Mouse (Mus musculus) ES-Bruce4 (cell line): ENCODE measurements around the gene Ndufb5. TPM values are rescaled to one million over a fixed set of nuclear protein-coding genes. Genes with fewer than 3 reads are reported as not detected.
A peak's percentile ranks its signal among the peaks of the same experiment; 100 is the strongest.

Experiments
- H3K27ac ChIP-seq: 2 replicates; pipeline ENCODE4 v1.5.1; 2012; ENCODE audit warnings: low read length, inconsistent platforms; ENCODE audit not compliant: insufficient read depth
- H3K27me3 ChIP-seq: 2 replicates; pipeline ENCODE4 v1.6.1; 2012; ENCODE audit warnings: mild to moderate bottlenecking, low read length, inconsistent platforms; ENCODE audit not compliant: control insufficient read depth, poor library complexity, insufficient read depth, severe bottlenecking
- H3K36me3 ChIP-seq: 2 replicates; pipeline ENCODE4 v1.6.1; 2012; ENCODE audit warnings: inconsistent platforms, mild to moderate bottlenecking, low read length, moderate library complexity; ENCODE audit not compliant: control insufficient read depth, poor library complexity, insufficient read depth, severe bottlenecking
- H3K4me1 ChIP-seq: one replicate; pipeline ENCODE4 v1.8.1; 2011; ENCODE audit warnings: low read length; ENCODE audit not compliant: control insufficient read depth, insufficient read depth
- H3K4me3 ChIP-seq: 2 replicates; pipeline ENCODE4 v1.5.1; 2011; ENCODE audit warnings: low read depth, mild to moderate bottlenecking, low read length
- H3K9ac ChIP-seq: 2 replicates; pipeline ENCODE4 v1.6.1; 2012; ENCODE audit warnings: low read depth, mild to moderate bottlenecking, inconsistent platforms; ENCODE audit not compliant: poor library complexity, severe bottlenecking
- H3K9me3 ChIP-seq: replicated peaks from 2 replicates; pipeline ENCODE4 v1.6.1; 2012; ENCODE audit warnings: mild to moderate bottlenecking, low read length, inconsistent platforms; ENCODE audit not compliant: control insufficient read depth, poor library complexity, insufficient read depth, severe bottlenecking
- CTCF ChIP-seq: IDR thresholded peaks from one replicate; pipeline ENCODE4 v1.8.1; 2011; ENCODE audit warnings: low read depth, low read length
- EP300 ChIP-seq: IDR thresholded peaks from 2 replicates; pipeline ENCODE4 v1.6.1; 2011; ENCODE audit warnings: low read depth, low read length; ENCODE audit not compliant: insufficient read depth
- POLR2A ChIP-seq: IDR thresholded peaks from one replicate; pipeline ENCODE4 v1.8.1; 2011; ENCODE audit warnings: low read length; ENCODE audit not compliant: insufficient read depth
- polyA plus RNA-seq: library from polyadenylated mRNA; stranded (reverse); fragments of >200 nt; gene quantifications from 2 replicates; pipeline ENCODE4 v1.2.4, GENCODE M21; 2011; ENCODE audit warnings: low read depth; ENCODE audit not compliant: missing spikeins, insufficient read depth, insufficient read length

Ndufb5 gene
- polyA plus RNA-seq, 1 experiment, result 166 TPM

GRCm38 (mm10) chr3:32718271-32718670 lies 18.5 kb upstream of the Ndufb5 start:
- no peaks in the 10 kb centered on the region for H3K27me3 ChIP-seq
- H3K36me3 ChIP-seq, result peaks cover 93% of the 10 kb centered on the region

DNA sequence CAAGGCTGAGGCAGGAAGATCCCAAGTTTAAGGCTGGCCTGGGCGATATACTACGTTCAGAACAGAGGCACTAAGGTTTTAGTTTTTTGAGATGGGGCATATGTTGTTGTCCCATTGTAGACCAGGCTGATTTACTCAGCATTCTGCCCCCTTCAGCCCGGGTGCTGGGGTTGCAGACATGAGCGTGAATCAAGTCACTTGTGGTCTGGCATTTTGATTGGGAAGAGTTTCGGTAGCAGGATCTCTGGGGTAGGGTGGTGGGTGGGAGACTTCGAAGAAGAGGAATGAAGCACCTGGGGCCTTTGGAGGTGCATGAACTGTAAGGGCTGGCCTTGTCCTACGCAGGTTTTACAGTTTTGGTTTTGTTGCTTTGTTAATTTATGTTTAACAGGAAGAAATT lies 12.6 kb upstream of the Ndufb5 start:
- peaks cover 85% of the 10 kb centered on the region for H3K36me3 ChIP-seq
- H3K4me1 ChIP-seq, result no peaks in the 10 kb centered on the region

More at GRCm38 (mm10) chr3:32718271-32718670, 18.5 kb upstream of the Ndufb5 start:
- H3K4me1 ChIP-seq, result no peaks in the 10 kb centered on the region
- H3K27ac ChIP-seq, result no peak overlapping the region
- peaks cover 39% of the 10 kb centered on the region for H3K9me3 ChIP-seq
- no peak for TF ChIP-seq EP300
- no peak for TF ChIP-seq POLR2A
- no peak for TF ChIP-seq CTCF
- H3K4me3 ChIP-seq, result no peak overlapping the region
- H3K9ac ChIP-seq, result no peak overlapping the region

DNA sequence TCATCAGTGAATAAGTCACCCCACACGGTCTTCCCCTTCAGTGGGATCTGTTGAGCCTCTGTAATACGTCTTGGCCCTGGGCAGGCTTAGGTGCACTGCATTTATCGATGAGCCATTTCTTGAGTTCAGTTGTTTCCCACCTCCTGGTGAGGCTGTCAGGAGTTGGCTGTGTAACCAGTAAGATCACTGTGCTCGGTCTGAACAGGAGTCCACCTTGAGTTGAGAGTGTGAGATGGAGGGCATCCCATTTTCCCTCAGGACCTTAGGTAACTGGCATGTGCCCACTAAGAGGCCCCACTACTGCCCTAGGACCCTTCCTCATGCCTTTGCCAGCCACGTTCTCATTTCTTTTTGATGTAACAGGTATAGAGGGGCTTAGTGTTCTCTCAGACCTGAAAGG lies 10.8 kb upstream of the Ndufb5 start:
- Histone ChIP-seq H3K4me3 (no peak overlapping the region), H3K4me1 (no peaks in the 10 kb centered on the region), H3K36me3 (peaks cover 78% of the 10 kb centered on the region), H3K9ac (no peak overlapping the region), H3K27ac (no peak overlapping the region), H3K9me3 (peaks cover 16% of the 10 kb centered on the region), H3K27me3 (no peaks in the 10 kb centered on the region)
- TF ChIP-seq EP300 (no peak), POLR2A (no peak), CTCF (no peak)

More for the DNA sequence above, 12.6 kb upstream of the Ndufb5 start:
- H3K27ac ChIP-seq, result no peak overlapping the region
- no peaks in the 10 kb centered on the region for H3K27me3 ChIP-seq
- TF ChIP-seq EP300 (no peak), POLR2A (no peak), CTCF (no peak)
- no peak overlapping the region for H3K4me3 ChIP-seq
- H3K9me3 ChIP-seq, result peaks cover 16% of the 10 kb centered on the region
- H3K9ac ChIP-seq, result no peak overlapping the region

GRCm38 (mm10) chr3:32727861-32728260 lies 8.9 kb upstream of the Ndufb5 start:
- Histone ChIP-seq H3K27ac (no peak overlapping the region), H3K4me1 (no peaks in the 10 kb centered on the region), H3K27me3 (no peaks in the 10 kb centered on the region), H3K9me3 (peaks cover 10% of the 10 kb centered on the region), H3K9ac (no peak overlapping the region), H3K4me3 (no peak overlapping the region), H3K36me3 (peaks cover 69% of the 10 kb centered on the region)
- TF ChIP-seq EP300, result no peak
- no peak for TF ChIP-seq CTCF

DNA sequence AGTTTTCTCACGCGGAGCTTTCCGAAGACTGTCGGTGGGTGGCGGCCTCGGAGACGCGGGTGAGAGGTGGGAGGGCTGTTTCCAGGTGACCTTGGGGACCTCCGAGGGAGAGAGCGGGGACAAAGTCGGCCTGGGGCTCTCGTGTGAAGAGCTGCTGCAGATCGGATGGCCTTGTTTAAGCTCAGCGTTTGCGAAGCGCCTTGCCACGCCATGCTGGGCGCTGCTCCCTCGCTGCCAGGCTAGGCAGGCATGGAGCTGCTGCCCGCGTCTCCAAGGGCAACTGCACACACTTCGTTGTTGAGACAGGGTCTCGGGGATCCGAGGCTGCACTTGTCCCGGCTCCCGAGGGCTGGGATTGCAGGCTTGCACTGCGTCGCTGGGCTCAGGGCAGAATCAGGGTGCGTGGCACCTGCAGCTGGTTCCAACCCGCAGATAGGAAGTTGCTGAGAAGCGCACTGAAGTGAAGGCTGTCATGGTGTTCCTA lies 424 bp downstream of the Ndufb5 start, which contains the start of gene Mrpl47:
Mrpl47 (minus strand) TSS at position 434 of the 484 bp plus-strand sequence.
- peaks cover 10% of the 10 kb centered on the region for H3K36me3 ChIP-seq
- TF ChIP-seq EP300, result no peak
- TF ChIP-seq CTCF, result no peak
- TF ChIP-seq POLR2A, result no peak

DNA sequence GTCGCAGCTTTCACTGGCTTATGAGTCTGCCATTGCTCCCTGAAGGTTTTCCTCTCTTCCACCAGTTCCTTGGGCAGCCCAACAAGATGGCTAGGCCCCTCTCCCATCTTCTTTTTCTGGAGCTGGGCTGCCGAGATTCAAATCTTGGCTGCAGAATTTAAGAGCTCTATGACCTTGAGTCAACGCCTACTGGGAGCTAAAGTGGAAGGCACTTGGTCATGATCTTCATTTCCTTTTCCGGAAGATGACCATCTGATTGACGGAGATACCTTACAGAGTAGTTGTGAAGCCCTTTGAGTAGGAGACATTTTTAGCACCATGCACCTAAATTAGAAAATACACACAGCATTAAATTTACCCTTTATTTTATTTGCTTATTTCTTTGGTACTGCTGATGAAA lies 1.8 kb downstream of the Ndufb5 start:
- H3K9me3 ChIP-seq, result no peaks in the 10 kb centered on the region
- TF ChIP-seq CTCF (no peak), POLR2A (no peak), EP300 (no peak)
- no peak overlapping the region for H3K4me3 ChIP-seq
- H3K36me3 ChIP-seq, result peaks cover 2% of the 10 kb centered on the region; the same call in 1 of the 2 replicates
- H3K4me1 ChIP-seq, result peaks cover 2% of the 10 kb centered on the region
- H3K27me3 ChIP-seq, result no peaks in the 10 kb centered on the region
- no peak overlapping the region for H3K27ac ChIP-seq
- H3K9ac ChIP-seq, result no peak overlapping the region

More for the DNA sequence above, 424 bp downstream of the Ndufb5 start, which contains the start of gene Mrpl47:
- Histone ChIP-seq H3K27ac (peak within 1 kb of the TSS; percentile 30), H3K4me1 (no peaks in the 10 kb centered on the region), H3K27me3 (no peaks in the 10 kb centered on the region), H3K9ac (peak within 1 kb of the TSS; percentile 75), H3K9me3 (no peaks in the 10 kb centered on the region), H3K4me3 (peak within 1 kb of the TSS; percentile 97)
